Mouse (Mus musculus) lung, postnatal 0 days (tissue): ENCODE measurements around the gene Lmtk3. TPM values are rescaled to one million over a fixed set of nuclear protein-coding genes. Genes with fewer than 3 reads are reported as not detected.

Experiments
- ATAC-seq: fragments of 200-750 bp; cut with Nextera tagmentation; 2 replicates; pipeline ENCODE4 v1.8.0; 2017; ENCODE audit warnings: moderate library complexity
- DNase-seq: peaks from one replicate; pipeline ENCODE4 v3.0.0-alpha.2; 2016; ENCODE audit warnings: low spot score
- H3K27ac ChIP-seq: fragments of 300-500 bp; sonication (generic); 2 replicates; pipeline ENCODE4 v1.5.1; 2014; ENCODE audit warnings: antibody characterized with exemption, mild to moderate bottlenecking, low read length, mixed read lengths
- H3K27me3 ChIP-seq: fragments of 300-500 bp; sonication (generic); replicated peaks from 2 replicates; pipeline ENCODE4 v1.6.1; 2014; ENCODE audit warnings: low read length, mixed read lengths; ENCODE audit not compliant: insufficient read depth
- H3K36me3 ChIP-seq: fragments of 300-500 bp; sonication (generic); 2 replicates; pipeline ENCODE4 v1.6.1; 2014; ENCODE audit warnings: low read length, mixed read lengths; ENCODE audit not compliant: insufficient read depth
- H3K4me1 ChIP-seq: fragments of 300-500 bp; sonication (generic); 2 replicates; pipeline ENCODE4 v1.6.1; 2014; ENCODE audit warnings: antibody characterized with exemption, low read depth, low read length, mixed read lengths; ENCODE audit not compliant: insufficient read depth
- H3K4me2 ChIP-seq: fragments of 300-500 bp; sonication (generic); replicated peaks from 2 replicates; pipeline ENCODE4 v1.6.1; 2014; ENCODE audit warnings: low read depth, mild to moderate bottlenecking, low read length, moderate library complexity, mixed read lengths
- H3K4me3 ChIP-seq: fragments of 300-500 bp; sonication (generic); 2 replicates; pipeline ENCODE4 v1.5.1; 2014; ENCODE audit warnings: low read depth, low read length
- H3K9ac ChIP-seq: fragments of 300-500 bp; sonication (generic); replicated peaks from 2 replicates; pipeline ENCODE4 v1.6.1; 2014; ENCODE audit warnings: low read depth, mild to moderate bottlenecking
- H3K9me3 ChIP-seq: fragments of 300-500 bp; sonication (generic); 2 replicates; pipeline ENCODE4 v1.6.1; 2016; ENCODE audit warnings: low read length, mixed read lengths
- CTCF ChIP-seq: IDR thresholded peaks from 2 replicates; pipeline ENCODE4 v1.5.1; 2016; ENCODE audit warnings: antibody characterized with exemption, mild to moderate bottlenecking
- EP300 ChIP-seq: IDR thresholded peaks from 2 replicates; pipeline ENCODE4 v1.6.1; 2016; ENCODE audit warnings: antibody characterized with exemption, mild to moderate bottlenecking, control low read depth
- WGBS: fragments of 180-500 bp; shearing (Covaris S2); extraction: QIAGEN DNeasy Blood & Tissue Kit; methylation state at CpG from one replicate; pipeline ENCODE4 v1.1.7; 2014; 5-methylcytosine and 5-hydroxymethylcytosine counted together
- polyA plus RNA-seq: library from polyadenylated mRNA; unstranded; fragments of >200 nt; fragmentation: Nextera tagmentation; extraction: Ambion mirVana; gene quantifications from 2 replicates; pipeline ENCODE4 v1.2.1, GENCODE M21; 2015

The Lmtk3 gene
- polyA plus RNA-seq, 1 experiment from 2014 or later = 0.11 TPM

DNA sequence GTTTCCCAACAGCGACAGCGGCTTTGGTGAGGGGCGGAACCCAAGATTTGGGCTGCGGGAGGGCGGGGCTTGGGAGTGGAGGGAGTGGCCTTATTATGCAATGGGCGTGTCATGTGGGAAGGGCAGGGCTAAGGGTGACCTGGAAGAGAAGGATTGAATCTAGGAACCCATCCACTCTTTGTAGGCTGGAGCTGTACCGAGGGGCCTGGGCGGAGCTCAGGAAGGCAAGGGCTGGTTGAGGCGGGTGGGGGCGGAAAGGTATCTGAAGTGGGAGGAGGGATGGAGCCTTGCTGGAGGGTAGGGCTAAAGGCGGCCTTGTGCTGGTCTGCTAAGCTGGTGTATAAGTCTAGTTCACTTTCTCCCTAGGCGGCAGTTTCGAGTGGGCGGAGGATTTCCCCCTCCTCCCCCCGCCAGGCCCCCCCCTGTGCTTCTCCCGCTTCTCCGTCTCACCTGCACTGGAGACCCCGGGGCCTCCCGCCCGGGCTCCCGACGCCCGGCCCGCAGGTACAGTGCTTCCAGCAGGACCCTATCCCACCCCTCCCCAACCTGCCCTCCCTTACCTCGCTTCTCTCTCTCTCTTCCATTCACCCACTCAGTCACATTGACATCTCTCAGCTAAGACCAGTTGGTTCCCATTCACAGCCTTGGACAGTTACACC lies 17.1 kb downstream of the Lmtk3 start:
- Histone ChIP-seq H3K4me2 (peak overlapping the region; percentile 63), H3K9me3 (no peaks in the 10 kb centered on the region), H3K27me3 (peaks cover 3% of the 10 kb centered on the region; the same call in 1 of the 2 replicates), H3K9ac (no peak overlapping the region), H3K27ac (no peak overlapping the region), H3K4me3 (peak overlapping the region; percentile 29), H3K36me3 (no peaks in the 10 kb centered on the region), H3K4me1 (no peaks in the 10 kb centered on the region)
- ATAC-seq (peak; percentile 81), DNase-seq (peak; percentile 86)
- WGBS = 7% methylated on average over 11 of the region's 25 CpGs
- TF ChIP-seq CTCF = no peak
- no peak for TF ChIP-seq EP300

DNA sequence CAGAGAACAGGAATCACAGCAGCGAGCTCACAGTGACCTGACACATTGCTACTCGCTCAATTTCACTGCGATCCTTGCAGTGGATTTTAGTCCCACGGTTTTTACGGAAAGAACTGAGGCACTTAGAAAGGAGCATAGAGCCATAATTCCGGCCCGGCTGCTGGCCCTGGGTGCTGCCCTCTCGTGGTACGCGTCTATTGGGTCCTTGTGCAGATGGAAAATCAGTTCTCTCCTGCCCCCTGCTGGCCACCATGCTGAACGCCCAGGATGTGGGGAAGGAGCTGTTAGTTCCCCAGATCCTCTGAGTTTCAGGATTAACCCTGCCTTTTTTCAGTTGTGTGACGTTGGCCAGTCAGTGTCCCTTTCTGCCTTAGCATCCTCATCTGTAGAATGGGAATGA lies 17.8 kb downstream of the Lmtk3 start:
- 1% methylated on average over 12 of the region's 12 CpGs for WGBS
- Histone ChIP-seq H3K27me3 (peaks cover 3% of the 10 kb centered on the region; the same call in 1 of the 2 replicates), H3K4me2 (peak overlapping the region; percentile 63), H3K4me1 (no peaks in the 10 kb centered on the region), H3K27ac (no peak overlapping the region), H3K36me3 (no peaks in the 10 kb centered on the region), H3K9me3 (no peaks in the 10 kb centered on the region), H3K4me3 (0 out of 2 replicates have a peak overlapping the region, but pooled peaks have one; percentile 29), H3K9ac (no peak overlapping the region)
- peak; percentile 100 for TF ChIP-seq CTCF
- TF ChIP-seq EP300 = no peak
- peak; percentile 73 for ATAC-seq
- DNase-seq = peak; percentile 96

DNA sequence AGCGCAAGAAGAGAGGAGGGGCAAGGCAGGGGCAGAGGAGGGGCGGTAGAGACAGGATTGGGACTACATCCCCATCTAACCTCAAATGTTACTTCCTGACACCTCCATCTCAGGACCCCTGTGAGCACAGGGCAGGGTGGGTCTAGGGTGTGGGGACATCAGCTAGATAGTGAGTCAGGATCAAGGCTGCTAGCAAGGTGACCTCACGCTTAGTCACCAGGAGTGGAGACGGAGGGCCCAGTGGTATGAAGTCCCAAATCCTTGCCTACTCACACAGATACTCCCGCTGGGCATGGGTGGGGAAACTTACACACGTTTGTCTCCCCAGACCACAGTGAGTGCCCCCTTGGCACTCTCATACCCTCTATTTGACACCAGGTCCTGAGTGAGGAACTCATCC lies 19.0 kb downstream of the Lmtk3 start:
- 84% methylated on average over 6 of the region's 6 CpGs for WGBS
- ATAC-seq (no peak), DNase-seq (no peak)
- Histone ChIP-seq H3K4me1 (no peaks in the 10 kb centered on the region), H3K9me3 (no peaks in the 10 kb centered on the region), H3K27me3 (peaks cover 3% of the 10 kb centered on the region; the same call in 1 of the 2 replicates), H3K36me3 (peaks cover 10% of the 10 kb centered on the region; the same call in 1 of the 2 replicates), H3K4me3 (no peak overlapping the region), H3K4me2 (no peak overlapping the region), H3K9ac (no peak overlapping the region), H3K27ac (no peak overlapping the region)
- TF ChIP-seq EP300 (no peak), CTCF (no peak)

DNA sequence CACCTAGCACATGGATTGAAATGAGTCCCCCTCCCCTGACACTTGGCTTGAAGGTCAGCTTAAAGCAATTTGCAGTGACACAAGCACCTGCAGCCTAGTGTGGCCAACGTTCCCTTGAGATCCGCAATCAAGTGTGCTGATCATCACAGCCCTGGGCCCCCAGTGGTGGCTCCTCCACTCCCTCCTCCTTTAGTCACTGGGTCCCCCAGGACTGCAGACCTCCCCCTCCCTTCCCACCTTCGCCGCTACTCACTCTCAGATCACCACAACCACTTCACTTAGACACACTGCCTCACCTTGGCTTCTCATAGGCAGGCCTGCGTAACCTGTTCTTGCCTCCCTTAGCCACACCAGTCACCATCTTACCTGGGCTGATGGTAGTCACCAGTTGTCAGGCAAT lies 22.4 kb downstream of the Lmtk3 start:
- no peaks in the 10 kb centered on the region for H3K27me3 ChIP-seq
- TF ChIP-seq CTCF (no peak), EP300 (no peak)
- H3K9ac ChIP-seq = no peak overlapping the region
- H3K9me3 ChIP-seq = no peaks in the 10 kb centered on the region
- H3K4me2 ChIP-seq = no peak overlapping the region
- H3K36me3 ChIP-seq = peaks cover 44% of the 10 kb centered on the region
- no peak for ATAC-seq
- H3K4me3 ChIP-seq = no peak overlapping the region
- H3K4me1 ChIP-seq = no peaks in the 10 kb centered on the region
- no peak for DNase-seq
- H3K27ac ChIP-seq = no peak overlapping the region
- WGBS = 38% methylated on average over 5 of the region's 5 CpGs

DNA sequence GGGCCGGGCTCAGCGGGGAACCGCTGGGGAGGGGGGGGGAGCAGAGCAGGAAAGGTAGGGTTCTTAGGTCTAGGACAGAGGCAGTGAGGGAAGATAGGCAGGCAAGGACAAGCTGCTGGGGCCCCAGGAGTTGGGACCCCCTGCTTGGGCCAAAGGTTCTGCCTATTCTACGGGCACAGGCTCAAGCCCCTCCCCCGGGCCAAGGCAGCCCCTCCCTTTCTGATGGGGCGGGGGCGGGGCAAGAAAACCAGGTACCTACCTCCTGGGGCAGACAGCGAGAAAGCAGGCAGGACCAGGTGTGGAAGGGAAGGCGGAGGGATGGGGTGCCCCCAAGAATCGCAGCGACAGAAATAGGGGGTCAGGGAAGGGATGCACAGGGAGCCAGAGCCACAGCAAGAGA lies 24.9 kb downstream of the Lmtk3 start:
- peaks cover 5% of the 10 kb centered on the region; the same call in 1 of the 2 replicates for H3K4me1 ChIP-seq
- TF ChIP-seq EP300 (no peak), CTCF (no peak)
- no peak overlapping the region for H3K4me3 ChIP-seq
- no peak overlapping the region for H3K4me2 ChIP-seq
- no peaks in the 10 kb centered on the region for H3K27me3 ChIP-seq
- no peak for ATAC-seq
- H3K36me3 ChIP-seq = peaks cover 55% of the 10 kb centered on the region
- no peak overlapping the region for H3K27ac ChIP-seq
- no peak for DNase-seq
- no peak overlapping the region for H3K9ac ChIP-seq
- WGBS = 52% methylated on average over 8 of the region's 11 CpGs
- H3K9me3 ChIP-seq = no peaks in the 10 kb centered on the region

DNA sequence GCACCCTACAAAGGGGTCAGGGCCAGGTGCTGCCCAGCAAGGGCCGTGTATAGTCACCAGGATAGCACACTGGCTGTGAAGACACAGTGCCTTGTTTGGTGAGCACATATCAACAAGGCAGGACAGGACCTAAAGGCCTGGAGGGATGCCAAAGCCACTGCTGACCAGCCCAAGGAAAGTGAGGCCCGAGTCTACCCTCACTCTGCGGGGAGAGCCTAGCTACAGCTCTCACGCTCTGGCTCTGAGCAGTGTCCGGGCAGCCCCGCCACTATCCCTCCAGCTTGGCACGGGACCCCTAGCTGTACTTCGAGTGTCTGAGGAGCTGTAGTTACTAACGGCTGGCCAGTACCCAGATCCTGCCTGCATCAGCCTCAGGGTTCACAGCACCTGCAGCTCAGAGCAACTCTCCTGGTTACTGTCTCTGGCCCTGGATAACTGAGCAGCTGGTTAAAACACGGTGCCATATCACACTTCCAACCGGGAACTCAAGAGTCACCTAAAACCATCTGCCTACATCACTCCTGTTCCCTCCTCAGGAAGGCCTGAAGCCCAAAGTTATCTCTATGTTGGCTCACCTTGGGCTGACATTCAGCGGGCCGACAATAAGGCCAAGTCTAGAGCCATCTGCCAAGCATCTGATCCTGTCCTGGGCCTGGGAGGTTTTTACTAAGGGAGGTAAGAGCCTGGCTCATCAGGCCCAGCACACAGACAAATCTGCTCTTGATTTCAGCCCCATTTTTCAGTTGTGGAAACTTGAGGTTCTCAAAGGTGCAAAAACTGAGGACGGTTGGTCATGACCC lies 25.9 kb downstream of the Lmtk3 start:
- WGBS = 74% methylated on average over 14 of the region's 14 CpGs
- H3K9me3 ChIP-seq = no peaks in the 10 kb centered on the region
- H3K4me3 ChIP-seq = no peak overlapping the region
- no peak overlapping the region for H3K9ac ChIP-seq
- H3K27me3 ChIP-seq = no peaks in the 10 kb centered on the region
- peaks cover 5% of the 10 kb centered on the region; the same call in 1 of the 2 replicates for H3K4me1 ChIP-seq
- ATAC-seq (no peak), DNase-seq (no peak)
- no peak for TF ChIP-seq CTCF
- TF ChIP-seq EP300 = no peak
- H3K27ac ChIP-seq = no peak overlapping the region
- H3K36me3 ChIP-seq = peaks cover 55% of the 10 kb centered on the region
- H3K4me2 ChIP-seq = no peak overlapping the region
